Mouse (Mus musculus): ENCODE data around the gene Snx29.
A peak's percentile ranks its signal among the peaks of the same experiment; 100 is the strongest.
"Not testable (repeated sequence)": the region's sequence is repeated elsewhere in the genome, so short reads cannot be mapped to it uniquely, and the experiment has no call there.

The Snx29 gene

GRCm38 (mm10) chr16:11322409-11323323, at the start of gene Snx29:
Gene Snx29, plus strand, starts transcription at chr16:11322908.
- ATAC-seq (ENCODE audit: insufficient number of reproducible peaks, low FRiP score, low TSS enrichment) = peak; percentile 92

GRCm38 (mm10) chr16:11276888-11277287, 45.8 kb upstream of the Snx29 start:
- ATAC-seq (ENCODE audit: insufficient number of reproducible peaks, low FRiP score, low TSS enrichment) = no peak

GRCm38 (mm10) chr16:11278778-11279177, 43.9 kb upstream of the Snx29 start:
- no peak for ATAC-seq (ENCODE audit: insufficient number of reproducible peaks, low FRiP score, low TSS enrichment)

- ATAC-seq (ENCODE audit: insufficient number of reproducible peaks, low FRiP score, low TSS enrichment) = no peak
Observed at GRCm38 (mm10) chr16:11282655-11283232, 40.0 kb upstream of the Snx29 start.

- ATAC-seq (ENCODE audit: insufficient number of reproducible peaks, low FRiP score, low TSS enrichment) = no peak
Observed at GRCm38 (mm10) chr16:11284881-11285280, 37.8 kb upstream of the Snx29 start.

GRCm38 (mm10) chr16:11285949-11286348, 36.8 kb upstream of the Snx29 start:
- no peak for ATAC-seq (ENCODE audit: insufficient number of reproducible peaks, low FRiP score, low TSS enrichment)

GRCm38 (mm10) chr16:11288873-11289272, 33.8 kb upstream of the Snx29 start:
- ATAC-seq (ENCODE audit: insufficient number of reproducible peaks, low FRiP score, low TSS enrichment) = not testable (repeated sequence)

- ATAC-seq (ENCODE audit: insufficient number of reproducible peaks, low FRiP score, low TSS enrichment) = not testable (repeated sequence)
Observed at GRCm38 (mm10) chr16:11295583-11295982, 27.1 kb upstream of the Snx29 start.

- not testable (repeated sequence) for ATAC-seq (ENCODE audit: insufficient number of reproducible peaks, low FRiP score, low TSS enrichment)
Observed at GRCm38 (mm10) chr16:11297700-11298099, 25.0 kb upstream of the Snx29 start.

GRCm38 (mm10) chr16:11303741-11304140, 19.0 kb upstream of the Snx29 start:
- ATAC-seq (ENCODE audit: insufficient number of reproducible peaks, low FRiP score, low TSS enrichment) = no peak

GRCm38 (mm10) chr16:11305531-11305930, 17.2 kb upstream of the Snx29 start:
- ATAC-seq (ENCODE audit: insufficient number of reproducible peaks, low FRiP score, low TSS enrichment) = no peak

- no peak for ATAC-seq (ENCODE audit: insufficient number of reproducible peaks, low FRiP score, low TSS enrichment)
Observed at GRCm38 (mm10) chr16:11313512-11313911, 9.2 kb upstream of the Snx29 start, which contains the start of gene Tnfrsf17. Gene Tnfrsf17, plus strand, starts transcription at chr16:11313812.

- ATAC-seq (ENCODE audit: insufficient number of reproducible peaks, low FRiP score, low TSS enrichment) = no peak
Observed at GRCm38 (mm10) chr16:11315786-11316320, 6.9 kb upstream of the Snx29 start.

GRCm38 (mm10) chr16:11316748-11317147, 6.0 kb upstream of the Snx29 start:
- ATAC-seq (ENCODE audit: insufficient number of reproducible peaks, low FRiP score, low TSS enrichment) = no peak

- ATAC-seq (ENCODE audit: insufficient number of reproducible peaks, low FRiP score, low TSS enrichment) = no peak
Observed at GRCm38 (mm10) chr16:11317324-11317723, 5.4 kb upstream of the Snx29 start.

GRCm38 (mm10) chr16:11323324-11324051, 780 bp downstream of the Snx29 start:
- ATAC-seq (ENCODE audit: insufficient number of reproducible peaks, low FRiP score, low TSS enrichment) = peak; percentile 3; the same call in 1 of the 2 replicates

- ATAC-seq (ENCODE audit: insufficient number of reproducible peaks, low FRiP score, low TSS enrichment) = no peak
Observed at GRCm38 (mm10) chr16:11330081-11330800, 7.5 kb downstream of the Snx29 start.

- ATAC-seq (ENCODE audit: insufficient number of reproducible peaks, low FRiP score, low TSS enrichment) = no peak
Observed at GRCm38 (mm10) chr16:11331030-11331429, 8.3 kb downstream of the Snx29 start.

- ATAC-seq (ENCODE audit: insufficient number of reproducible peaks, low FRiP score, low TSS enrichment) = no peak
Observed at GRCm38 (mm10) chr16:11343292-11343815, 20.6 kb downstream of the Snx29 start.

- no peak for ATAC-seq (ENCODE audit: insufficient number of reproducible peaks, low FRiP score, low TSS enrichment)
Observed at GRCm38 (mm10) chr16:11351903-11352302, 29.2 kb downstream of the Snx29 start.
